Mouse (Mus musculus) limb, embryonic 12.5 days (tissue): ENCODE data around the gene Eps8l2. TPM values are rescaled to one million over a fixed set of nuclear protein-coding genes. Genes with fewer than 3 reads are reported as not detected.
A peak's percentile ranks its signal among the peaks of the same experiment; 100 is the strongest.
"Not testable (repeated sequence)": the region's sequence is repeated elsewhere in the genome, so short reads cannot be mapped to it uniquely, and the experiment has no call there.

ENCODE experiments used
- ATAC-seq: fragments of 200-750 bp; cut with Nextera tagmentation; 2 replicates; pipeline ENCODE4 v1.8.0; 2017; ENCODE audit warnings: low read depth, moderate TSS enrichment; ENCODE audit not compliant: insufficient number of reproducible peaks, insufficient read depth, low FRiP score, low TSS enrichment
- H3K27ac ChIP-seq: fragments of 300-500 bp; sonication (generic); 2 replicates; pipeline ENCODE4 v1.5.1; 2016; ENCODE audit warnings: mild to moderate bottlenecking, moderate library complexity
- H3K27me3 ChIP-seq: fragments of 300-500 bp; sonication (generic); 2 replicates; pipeline ENCODE4 v1.6.1; 2016; ENCODE audit warnings: mild to moderate bottlenecking, moderate library complexity
- H3K36me3 ChIP-seq: fragments of 300-500 bp; sonication (generic); 2 replicates; pipeline ENCODE4 v1.6.1; 2016; ENCODE audit warnings: mild to moderate bottlenecking, moderate library complexity
- H3K4me1 ChIP-seq: fragments of 300-500 bp; sonication (generic); replicated peaks from 2 replicates; pipeline ENCODE4 v1.6.1; 2016
- H3K4me2 ChIP-seq: fragments of 300-500 bp; sonication (generic); 2 replicates; pipeline ENCODE4 v1.6.1; 2016; ENCODE audit warnings: mild to moderate bottlenecking, moderate library complexity
- H3K4me3 ChIP-seq: fragments of 300-500 bp; sonication (generic); replicated peaks from 2 replicates; pipeline ENCODE4 v1.5.1; 2016; ENCODE audit warnings: mild to moderate bottlenecking
- H3K9ac ChIP-seq: fragments of 300-500 bp; sonication (generic); replicated peaks from 2 replicates; pipeline ENCODE4 v1.6.1; 2016; ENCODE audit warnings: mild to moderate bottlenecking, moderate library complexity
- H3K9me3 ChIP-seq: fragments of 300-500 bp; sonication (generic); 2 replicates; pipeline ENCODE4 v1.6.1; 2016; ENCODE audit warnings: mild to moderate bottlenecking, moderate library complexity
- WGBS: fragments of 180-500 bp; shearing (Covaris S2); methylation state at CpG from one replicate; pipeline ENCODE4 v1.1.7; 2016; 5-methylcytosine and 5-hydroxymethylcytosine counted together
- polyA plus RNA-seq: library from polyadenylated mRNA; unstranded; fragments of >200 nt; fragmentation: Nextera tagmentation; extraction: Ambion mirVana; gene quantifications from 2 replicates; pipeline ENCODE4 v1.2.1, GENCODE M21; 2016

Eps8l2 gene
- polyA plus RNA-seq, 1 experiment from 2014 or later: 5.1 TPM

- H3K4me3 ChIP-seq: peak within 1 kb of the TSS; percentile 67
- no peaks in the 10 kb centered on the region for H3K9me3 ChIP-seq
- H3K4me2 ChIP-seq: peak within 1 kb of the TSS; percentile 94
- peak; percentile 89 for ATAC-seq
- peaks cover 5% of the 10 kb centered on the region; the same call in 1 of the 2 replicates for H3K27me3 ChIP-seq
- peaks cover 12% of the 10 kb centered on the region for H3K36me3 ChIP-seq
- H3K27ac ChIP-seq: peak within 1 kb of the TSS; percentile 77
- H3K9ac ChIP-seq: peak within 1 kb of the TSS; percentile 75
- under 1% methylated on average over 57 of the region's 57 CpGs for WGBS
- H3K4me1 ChIP-seq: peaks cover 12% of the 10 kb centered on the region
These were observed 53.2 kb downstream of the Eps8l2 start, which contains the start of gene Taldo1 for GRCm38 (mm10) chr7:141391625-141392551. Gene Taldo1 (plus strand): TSS chr7:141392199.

- 42% methylated on average over 9 of the region's 9 CpGs for WGBS
These were observed 54.0 kb downstream of the Eps8l2 start for GRCm38 (mm10) chr7:141392552-141393222.

GRCm38 (mm10) chr7:141394158-141394557, 55.5 kb downstream of the Eps8l2 start:
- Histone ChIP-seq H3K36me3 (peaks cover 31% of the 10 kb centered on the region), H3K4me2 (0 out of 2 replicates have a peak overlapping the region, but pooled peaks have one; percentile 0), H3K27me3 (peaks cover 5% of the 10 kb centered on the region; the same call in 1 of the 2 replicates), H3K9me3 (no peaks in the 10 kb centered on the region), H3K27ac (no peak overlapping the region), H3K9ac (no peak overlapping the region), H3K4me3 (no peak overlapping the region), H3K4me1 (peaks cover 12% of the 10 kb centered on the region)
- no peak for ATAC-seq
- 88% methylated on average over 7 of the region's 7 CpGs for WGBS

More at GRCm38 (mm10) chr7:141392552-141393222, 54.0 kb downstream of the Eps8l2 start:
- peak overlapping the region; percentile 75 for H3K9ac ChIP-seq
- no peaks in the 10 kb centered on the region for H3K9me3 ChIP-seq
- peak overlapping the region; percentile 43; the same call in 1 of the 2 replicates for H3K27ac ChIP-seq
- peak; percentile 21; the same call in 1 of the 2 replicates for ATAC-seq
- peak overlapping the region; percentile 94 for H3K4me2 ChIP-seq
- H3K27me3 ChIP-seq: peaks cover 5% of the 10 kb centered on the region; the same call in 1 of the 2 replicates
- peaks cover 16% of the 10 kb centered on the region for H3K36me3 ChIP-seq
- peak overlapping the region; percentile 67 for H3K4me3 ChIP-seq
- H3K4me1 ChIP-seq: peaks cover 12% of the 10 kb centered on the region

- WGBS: 26% methylated on average over 6 of the region's 6 CpGs
- ATAC-seq: no peak
- H3K9ac ChIP-seq: no peak overlapping the region
- no peak overlapping the region for H3K4me3 ChIP-seq
- no peak overlapping the region for H3K4me2 ChIP-seq
- H3K9me3 ChIP-seq: no peaks in the 10 kb centered on the region
- H3K4me1 ChIP-seq: peaks cover 12% of the 10 kb centered on the region
- H3K27me3 ChIP-seq: no peaks in the 10 kb centered on the region
- no peak overlapping the region for H3K27ac ChIP-seq
- H3K36me3 ChIP-seq: peaks cover 37% of the 10 kb centered on the region
These were observed 56.1 kb downstream of the Eps8l2 start for GRCm38 (mm10) chr7:141394771-141395170.

- H3K4me2 ChIP-seq: no peak overlapping the region
- WGBS: 88% methylated on average over 1 of the region's 1 CpGs
- no peak overlapping the region for H3K9ac ChIP-seq
- H3K4me3 ChIP-seq: no peak overlapping the region
- no peak overlapping the region for H3K27ac ChIP-seq
- ATAC-seq: no peak
- H3K27me3 ChIP-seq: no peaks in the 10 kb centered on the region
- peaks cover 42% of the 10 kb centered on the region for H3K36me3 ChIP-seq
- peaks cover 12% of the 10 kb centered on the region for H3K4me1 ChIP-seq
- no peaks in the 10 kb centered on the region for H3K9me3 ChIP-seq
These were observed 56.7 kb downstream of the Eps8l2 start for GRCm38 (mm10) chr7:141395348-141395747.

GRCm38 (mm10) chr7:141403305-141403704, 64.6 kb downstream of the Eps8l2 start:
- no peak overlapping the region for H3K9ac ChIP-seq
- H3K4me2 ChIP-seq: no peak overlapping the region
- ATAC-seq: no peak
- 56% methylated on average over 5 of the region's 5 CpGs for WGBS
- H3K4me1 ChIP-seq: no peaks in the 10 kb centered on the region
- H3K36me3 ChIP-seq: peaks cover 67% of the 10 kb centered on the region
- no peaks in the 10 kb centered on the region for H3K27me3 ChIP-seq
- no peak overlapping the region for H3K27ac ChIP-seq
- no peak overlapping the region for H3K4me3 ChIP-seq
- H3K9me3 ChIP-seq: no peaks in the 10 kb centered on the region

GRCm38 (mm10) chr7:141405466-141405865, 66.8 kb downstream of the Eps8l2 start:
- Histone ChIP-seq H3K4me1 (no peaks in the 10 kb centered on the region; the same call in 1 of the 2 replicates), H3K27me3 (no peaks in the 10 kb centered on the region), H3K27ac (no peak overlapping the region), H3K9me3 (no peaks in the 10 kb centered on the region), H3K4me2 (no peak overlapping the region), H3K9ac (no peak overlapping the region), H3K4me3 (no peak overlapping the region), H3K36me3 (peaks cover 67% of the 10 kb centered on the region)
- ATAC-seq: no peak
- WGBS: 85% methylated on average over 4 of the region's 4 CpGs

- not testable (repeated sequence) for H3K9ac ChIP-seq, ATAC-seq, H3K27ac ChIP-seq, H3K4me1 ChIP-seq, H3K4me3 ChIP-seq, H3K27me3 ChIP-seq, H3K4me2 ChIP-seq, H3K9me3 ChIP-seq
- WGBS: 96% methylated on average over 7 of the region's 7 CpGs
- peaks cover 61% of the 10 kb centered on the region for H3K36me3 ChIP-seq
These were observed 69.0 kb downstream of the Eps8l2 start for GRCm38 (mm10) chr7:141407670-141408069.

GRCm38 (mm10) chr7:141408833-141409232, 70.2 kb downstream of the Eps8l2 start:
- 16% methylated on average over 11 of the region's 11 CpGs for WGBS
- H3K9ac ChIP-seq: no peak overlapping the region
- H3K4me2 ChIP-seq: no peak overlapping the region
- H3K27me3 ChIP-seq: no peaks in the 10 kb centered on the region
- peaks cover 8% of the 10 kb centered on the region for H3K4me1 ChIP-seq
- H3K36me3 ChIP-seq: peaks cover 51% of the 10 kb centered on the region
- H3K27ac ChIP-seq: no peak overlapping the region
- H3K4me3 ChIP-seq: no peak overlapping the region
- 0 out of 2 replicates have a peak, but pooled peaks have one; percentile 17 for ATAC-seq
- H3K9me3 ChIP-seq: no peaks in the 10 kb centered on the region

- H3K4me1 ChIP-seq: peaks cover 8% of the 10 kb centered on the region
- no peaks in the 10 kb centered on the region for H3K9me3 ChIP-seq
- H3K4me3 ChIP-seq: no peak overlapping the region
- H3K4me2 ChIP-seq: no peak overlapping the region
- peaks cover 47% of the 10 kb centered on the region for H3K36me3 ChIP-seq
- ATAC-seq: no peak
- H3K27me3 ChIP-seq: no peaks in the 10 kb centered on the region
- no peak overlapping the region for H3K27ac ChIP-seq
- H3K9ac ChIP-seq: no peak overlapping the region
- 86% methylated on average over 8 of the region's 8 CpGs for WGBS
These were observed 72.0 kb downstream of the Eps8l2 start for GRCm38 (mm10) chr7:141410631-141411030.

GRCm38 (mm10) chr7:141411667-141412066, 73.0 kb downstream of the Eps8l2 start:
- 76% methylated on average over 1 of the region's 1 CpGs for WGBS
- peaks cover 8% of the 10 kb centered on the region for H3K4me1 ChIP-seq

More at GRCm38 (mm10) chr7:141411667-141412066, 73.0 kb downstream of the Eps8l2 start:
- ATAC-seq: no peak
- no peaks in the 10 kb centered on the region for H3K27me3 ChIP-seq
- H3K9me3 ChIP-seq: no peaks in the 10 kb centered on the region
- no peak overlapping the region for H3K4me2 ChIP-seq
- H3K27ac ChIP-seq: no peak overlapping the region
- no peak overlapping the region for H3K4me3 ChIP-seq
- H3K9ac ChIP-seq: no peak overlapping the region
- H3K36me3 ChIP-seq: peaks cover 47% of the 10 kb centered on the region
